Mouse (Mus musculus) colon, adult 2 months (tissue): ENCODE data around the gene Pramef17. TPM values are rescaled to one million over a fixed set of nuclear protein-coding genes. Genes with fewer than 3 reads are reported as not detected.

Experiments used
- polyA plus RNA-seq: library from polyadenylated mRNA; depleted of rRNA; stranded (reverse); fragments of >200 nt; gene quantifications from 2 replicates; pipeline ENCODE4 v1.2.3, GENCODE M21; 2012; rRNA removed

The Pramef17 gene
- not detected in 2 replicates for polyA plus RNA-seq

DNA sequence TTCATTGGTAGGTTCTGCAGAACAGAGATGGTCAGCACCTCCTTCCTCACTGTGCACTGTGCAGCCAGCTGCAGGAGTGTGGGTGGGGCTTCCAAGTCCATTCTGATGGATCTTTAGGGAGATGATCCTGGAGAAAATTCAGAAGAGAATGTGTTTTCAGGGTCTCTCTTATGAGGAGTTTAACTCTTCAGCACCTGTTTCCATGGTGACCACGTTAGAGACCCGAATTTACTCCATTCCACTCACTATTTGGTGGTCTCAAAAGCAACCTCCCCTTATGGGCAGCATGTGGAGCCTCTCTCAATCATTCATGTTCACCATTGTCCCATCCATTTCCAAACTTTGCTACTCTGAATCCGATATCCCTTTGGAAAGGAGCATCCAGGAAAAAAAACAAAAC lies at the start of gene Pramef17:
Gene Pramef17, minus strand, starts transcription at position 101 of the 400 bp plus-strand sequence.

GRCm38 (mm10) chr4:143966850-143967249 lies 27.3 kb downstream of the Pramef17 start, which contains the start of gene Gm13101:
Gm13101 (minus strand) TSS chr4:143966950.

GRCm38 (mm10) chr4:143950916-143951315 lies 43.3 kb downstream of the Pramef17 start, which contains the start of gene Pramef25:
Pramef25 (minus strand) TSS chr4:143951016.

Other genes with a start within 250 kb of the Pramef17 start
- gene Gm13023, start 205.0 kb downstream of the Pramef17 start, polyA plus RNA-seq: not detected in 2 replicates
- not detected in 2 replicates for gene Gm13084, start 178.3 kb downstream of the Pramef17 start, polyA plus RNA-seq
- gene Gm13103, start 147.9 kb downstream of the Pramef17 start, polyA plus RNA-seq: not detected in 2 replicates
- gene Pramef6, start 94.0 kb downstream of the Pramef17 start, polyA plus RNA-seq: not detected in 2 replicates
- not detected in 2 replicates for gene Pramef25, start 43.4 kb downstream of the Pramef17 start, polyA plus RNA-seq
- not detected in 2 replicates for gene Gm13101, start 27.4 kb downstream of the Pramef17 start, polyA plus RNA-seq
- not detected in 2 replicates for gene Pramel4, start 64.8 kb upstream of the Pramef17 start, polyA plus RNA-seq
- not detected in 2 replicates for gene Gm13102, start 112.1 kb upstream of the Pramef17 start, polyA plus RNA-seq
- not detected in 2 replicates for gene Oog3, start 168.3 kb upstream of the Pramef17 start, polyA plus RNA-seq
- gene Oog2, start 196.3 kb upstream of the Pramef17 start, polyA plus RNA-seq: not detected in 2 replicates
- not detected in 2 replicates for gene C87977, start 218.9 kb upstream of the Pramef17 start, polyA plus RNA-seq